Mouse (Mus musculus) A20 (cell line): ENCODE measurements around the gene Phf21a.

Experiments
- DNase-seq: peaks from one replicate; pipeline ENCODE4 v3.0.0-alpha.2; 2011; ENCODE audit warnings: low read depth, low spot score

The Phf21a gene

GRCm38 (mm10) chr2:92291526-92291925 lies 198.6 kb downstream of the Phf21a start:
- DNase-seq, result no peak

- peak; percentile 87 for DNase-seq
Measured at GRCm38 (mm10) chr2:92296402-92296801, 203.5 kb downstream of the Phf21a start.

GRCm38 (mm10) chr2:92299896-92300295 lies 207.0 kb downstream of the Phf21a start:
- peak; percentile 13 for DNase-seq

DNA sequence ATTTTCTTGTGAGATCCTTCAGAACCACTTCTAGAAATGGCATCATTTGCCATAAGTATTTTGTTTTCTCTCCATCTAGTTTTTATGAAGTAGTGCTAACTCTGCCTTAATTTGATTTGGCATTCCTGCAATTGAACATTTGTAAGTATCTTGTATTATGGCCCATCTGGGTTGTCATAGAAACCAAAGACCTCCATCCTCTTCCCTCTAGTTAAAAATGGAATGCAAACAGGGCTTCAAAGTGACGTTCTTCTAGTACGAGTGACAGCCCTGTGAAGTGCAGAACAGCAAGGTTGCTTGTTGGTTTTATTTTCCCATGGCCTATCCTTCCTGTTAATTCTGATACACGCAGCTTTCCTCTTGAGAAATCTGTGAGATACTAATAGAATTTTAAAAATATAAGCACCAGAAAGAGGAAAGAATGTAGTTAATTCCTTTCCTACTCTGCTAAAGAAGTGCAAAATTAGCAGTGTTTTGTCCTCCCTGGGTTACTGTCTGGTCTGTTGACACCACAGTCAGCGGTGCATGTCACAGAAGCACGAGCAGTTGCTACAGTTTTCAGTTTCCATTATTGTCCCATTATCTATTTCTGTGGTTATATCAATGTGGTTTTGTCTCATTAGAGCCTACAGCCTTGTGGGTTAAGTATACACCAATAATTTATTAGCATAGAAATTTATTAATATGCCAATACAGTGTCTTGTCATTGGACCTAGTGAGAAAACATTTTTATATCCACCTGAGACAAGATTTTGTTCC lies 209.1 kb downstream of the Phf21a start:
- DNase-seq, result peak; percentile 74

GRCm38 (mm10) chr2:92312542-92312941 lies 219.6 kb downstream of the Phf21a start:
- no peak for DNase-seq

DNA sequence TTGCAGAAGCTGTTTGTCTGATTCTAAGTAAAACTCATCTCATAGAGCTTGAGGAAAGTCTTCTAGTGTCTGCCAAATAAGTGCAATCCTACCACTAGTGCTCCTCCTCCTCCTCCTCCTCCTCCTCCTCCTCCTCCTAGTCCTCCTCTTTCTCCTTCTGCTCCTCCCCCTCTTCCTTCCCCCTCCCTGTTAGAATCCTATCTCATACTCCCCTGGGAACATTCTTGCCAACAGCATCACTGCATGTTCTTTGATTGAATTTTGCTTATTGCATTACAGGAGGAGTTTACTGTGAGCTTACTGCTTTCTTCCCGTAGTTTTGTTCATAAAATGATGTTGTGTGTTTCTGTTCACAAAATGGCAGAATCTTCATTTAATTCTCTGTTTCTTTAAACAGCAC lies 221.1 kb downstream of the Phf21a start:
- no peak for DNase-seq

- no peak for DNase-seq
Measured at GRCm38 (mm10) chr2:92316652-92317051, 223.7 kb downstream of the Phf21a start.

DNA sequence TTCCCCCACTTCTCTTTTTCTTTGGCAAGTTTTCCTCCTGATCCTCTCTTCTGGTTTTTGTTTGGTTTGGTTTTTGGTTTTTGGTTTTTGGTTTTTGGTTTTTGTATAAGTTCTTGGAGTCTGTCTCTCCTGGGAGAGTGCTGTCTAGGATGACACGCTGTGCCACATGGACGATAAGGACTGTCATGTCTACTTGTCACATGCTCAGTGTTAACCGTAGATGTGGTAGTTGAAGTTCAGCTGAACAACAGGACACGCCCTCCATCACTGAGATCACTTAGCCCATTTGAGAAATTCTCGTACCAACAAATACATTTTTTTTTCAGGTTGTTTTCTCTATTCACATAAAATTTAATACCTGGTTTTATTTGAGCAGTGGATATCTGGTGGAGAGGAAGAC lies 224.3 kb downstream of the Phf21a start:
- no peak for DNase-seq

GRCm38 (mm10) chr2:92322669-92323068 lies 229.8 kb downstream of the Phf21a start:
- peak; percentile 40 for DNase-seq

GRCm38 (mm10) chr2:92325676-92326075 lies 232.8 kb downstream of the Phf21a start:
- DNase-seq, result no peak

- no peak for DNase-seq
Measured at GRCm38 (mm10) chr2:92326221-92326620, 233.3 kb downstream of the Phf21a start.

DNA sequence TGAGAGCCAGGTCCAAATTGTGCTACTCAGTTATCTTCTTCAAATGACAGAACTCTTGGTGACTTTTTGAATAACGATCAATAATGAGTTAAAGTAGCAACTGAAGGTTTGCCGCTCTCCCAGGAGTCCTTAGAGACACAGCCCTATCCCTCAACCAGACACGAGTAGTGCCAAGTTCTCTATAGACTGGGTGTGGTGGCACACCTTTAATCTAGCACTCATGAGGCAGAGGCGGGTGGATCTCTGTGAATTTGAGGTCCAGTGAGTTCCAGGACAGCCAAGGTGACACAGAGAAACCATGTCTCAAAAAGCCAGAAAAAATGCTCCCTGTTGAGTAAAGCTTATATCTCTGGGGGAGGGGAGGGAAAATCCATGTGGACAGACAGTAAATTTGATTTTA lies 234.7 kb downstream of the Phf21a start:
- no peak for DNase-seq

- no peak for DNase-seq
Measured at GRCm38 (mm10) chr2:92328206-92328605, 235.3 kb downstream of the Phf21a start.

- DNase-seq, result peak; percentile 61
Measured at GRCm38 (mm10) chr2:92330840-92331239, 237.9 kb downstream of the Phf21a start.

- DNase-seq, result peak; percentile 36
Measured at GRCm38 (mm10) chr2:92331410-92331809, 238.5 kb downstream of the Phf21a start.

- no peak for DNase-seq
Measured at GRCm38 (mm10) chr2:92331871-92332270, 239.0 kb downstream of the Phf21a start.

DNA sequence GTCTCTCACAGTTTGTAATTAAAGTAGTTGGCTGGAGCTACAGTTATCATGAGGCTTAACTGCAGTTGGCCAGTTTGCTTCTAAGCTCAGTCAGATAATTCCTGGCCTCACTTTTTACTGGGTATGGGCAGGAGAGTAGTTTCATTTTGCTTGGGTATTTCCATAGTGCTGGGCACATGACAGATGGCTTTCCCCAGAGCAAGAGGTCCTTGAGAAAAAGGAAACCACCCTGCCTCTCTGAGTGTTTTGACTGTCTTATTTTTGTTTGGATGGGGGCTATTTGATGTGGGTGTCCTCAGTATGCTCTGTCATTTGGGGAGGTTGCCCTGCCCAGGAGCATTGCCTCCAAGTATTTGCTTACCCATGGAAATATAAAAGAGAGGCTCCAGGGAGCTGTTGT lies 249.5 kb downstream of the Phf21a start:
- DNase-seq, result peak; percentile 14

DNA sequence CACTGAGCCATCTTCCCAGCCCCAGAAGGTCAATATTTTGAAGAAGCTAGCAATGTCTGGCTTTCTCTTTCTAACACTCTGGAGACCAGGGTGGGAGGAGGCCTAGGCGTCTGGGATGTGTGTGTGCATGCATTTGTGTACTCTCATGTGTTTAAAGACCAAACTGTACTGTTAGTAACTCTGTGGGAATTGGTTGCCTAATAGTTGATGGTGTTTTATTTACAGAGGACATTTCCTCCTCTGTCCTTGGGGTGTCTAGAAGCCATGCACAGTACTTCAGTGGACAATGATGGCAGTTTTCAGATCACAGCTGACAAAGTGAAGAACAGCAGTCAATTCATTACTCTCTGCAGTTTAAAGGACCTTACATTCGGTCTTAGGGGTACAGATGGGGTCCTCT lies 254.3 kb downstream of the Phf21a start:
- no peak for DNase-seq

- no peak for DNase-seq
Measured at GRCm38 (mm10) chr2:92349589-92350425, 256.9 kb downstream of the Phf21a start.

- no peak for DNase-seq
Measured at GRCm38 (mm10) chr2:92350686-92351085, 257.8 kb downstream of the Phf21a start.

- DNase-seq, result no peak
Measured at GRCm38 (mm10) chr2:92353402-92353801, 260.5 kb downstream of the Phf21a start.

- DNase-seq, result no peak
Measured at GRCm38 (mm10) chr2:92354224-92354623, 261.3 kb downstream of the Phf21a start.

DNA sequence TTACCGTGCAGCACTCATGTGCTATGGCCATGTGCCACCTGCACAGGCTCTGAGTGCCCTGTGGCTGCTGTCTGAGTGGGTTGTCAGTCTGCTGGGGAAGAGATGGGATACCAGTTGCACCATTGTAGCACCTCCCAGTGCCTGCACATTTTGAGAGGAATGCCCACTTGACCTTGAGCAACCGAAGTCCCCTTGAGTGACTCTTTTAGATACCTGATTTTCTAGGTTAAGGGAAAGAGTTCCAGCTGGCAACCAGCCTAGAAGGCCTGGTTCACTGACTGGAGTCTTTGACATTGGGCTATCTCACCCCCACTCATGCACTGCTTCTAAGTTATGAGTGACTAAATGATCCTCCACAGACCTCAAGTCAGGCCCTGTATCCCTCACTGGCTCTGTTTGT lies 266.4 kb downstream of the Phf21a start:
- DNase-seq, result no peak
